ENCODE assay signal across 11 mouse cellular contexts in genomic region chr1:153599302-153600045, GRCm38 (mm10). TPM values are rescaled to one million over a fixed set of nuclear protein-coding genes. Genes with fewer than 3 reads are reported as not detected.
DNase-seq lines count a peak whose midpoint lies in the region; ATAC-seq and TF ChIP-seq lines count a peak whose summit lies in the region.
"Had no signal": no experiment of that assay in that cellular context is flagged by ENCODE, and none has a peak within 500 bp of the region (broad histone marks: within the 10 kb centered on the region; RNA-seq: fewer than 3 reads in every experiment).

No protein-coding gene starts in this region.

- 45% methylated on average over 9 of the region's 9 CpGs for WGBS in forebrain, embryonic 13.5 days
- WGBS in forebrain, embryonic 12.5 days = 55% methylated on average over 9 of the region's 9 CpGs
- WGBS in lung, embryonic 14.5 days = 28% methylated on average over 8 of the region's 9 CpGs
- 12% methylated on average over 8 of the region's 9 CpGs for WGBS in kidney, embryonic 16.5 days

- TF ChIP-seq CTCF in lung, embryonic 14.5 days (IDR thresholded peaks at IDR 0.05; ENCODE audit: low read depth) = no peak

- no peak for ATAC-seq in forebrain, embryonic 13.5 days
- no peak; the same call in 1 of the 2 replicates for ATAC-seq in forebrain, embryonic 12.5 days (ENCODE audit: low FRiP score)
- ATAC-seq in lung, embryonic 14.5 days (ENCODE audit: insufficient read depth) = no peak
- ATAC-seq in kidney, embryonic 16.5 days (ENCODE audit: low FRiP score, low TSS enrichment) = peak; percentile 58; the same call in 1 of the 2 replicates
- no peak for ATAC-seq in erythroid progenitor cell, adult 5-6 weeks (replicated peaks; ENCODE audit: low FRiP score, poor library complexity, severe bottlenecking)

- H3K27ac ChIP-seq in forebrain, embryonic 13.5 days = 0 out of 2 replicates have a peak overlapping the region, but pooled peaks have one; percentile 22
- no peak overlapping the region for H3K27ac ChIP-seq in forebrain, embryonic 12.5 days
- 0 out of 2 replicates have a peak overlapping the region, but pooled peaks have one; percentile 26 for H3K27ac ChIP-seq in lung, embryonic 14.5 days (ENCODE audit: low read depth)
- peak overlapping the region; percentile 60 for H3K27ac ChIP-seq in kidney, embryonic 16.5 days (ENCODE audit: low read length)
- H3K27ac ChIP-seq: embryonic facial prominence, embryonic 13.5 days; liver, embryonic 13.5 days had no signal

- intact Hi-C loops in left cerebral cortex, postnatal 25 days (cut with DNase I) = no loop called here

- H3K9me3 ChIP-seq in forebrain, embryonic 13.5 days (replicated peaks) = no peaks in the 10 kb centered on the region
- H3K9me3 ChIP-seq in forebrain, embryonic 12.5 days = no peaks in the 10 kb centered on the region
- H3K9me3 ChIP-seq in lung, embryonic 14.5 days (ENCODE audit: low read depth, low read length) = no peaks in the 10 kb centered on the region
- no peaks in the 10 kb centered on the region; the same call in 1 of the 2 replicates for H3K9me3 ChIP-seq in kidney, embryonic 16.5 days (ENCODE audit: low read length)
- H3K9me3 ChIP-seq: embryonic facial prominence, embryonic 13.5 days; liver, embryonic 13.5 days had no signal

- no peaks in the 10 kb centered on the region for H3K36me3 ChIP-seq in forebrain, embryonic 13.5 days (ENCODE audit: poor library complexity, severe bottlenecking)
- H3K36me3 ChIP-seq in forebrain, embryonic 12.5 days (replicated peaks) = no peaks in the 10 kb centered on the region
- no peaks in the 10 kb centered on the region for H3K36me3 ChIP-seq in lung, embryonic 14.5 days (ENCODE audit: insufficient read depth)
- no peaks in the 10 kb centered on the region for H3K36me3 ChIP-seq in kidney, embryonic 16.5 days (ENCODE audit: insufficient read depth, low read length)
- H3K36me3 ChIP-seq: embryonic facial prominence, embryonic 13.5 days; liver, embryonic 13.5 days had no signal

- no peak for DNase-seq in lung, embryonic 14.5 days
- no peak for DNase-seq in lung, postnatal 36 days
- DNase-seq in retina, embryonic 14.5 days (ENCODE audit: low spot score) = peak; percentile 22
- DNase-seq in left cerebral cortex, postnatal 25 days (ENCODE audit: low spot score in 2 of 2) = no peak
- DNase-seq: gastrocnemius, postnatal 36 days; liver, embryonic 13.5 days had no signal

- no peak overlapping the region for H3K4me2 ChIP-seq in forebrain, embryonic 13.5 days
- no peak overlapping the region for H3K4me2 ChIP-seq in forebrain, embryonic 12.5 days
- H3K4me2 ChIP-seq in lung, embryonic 14.5 days = no peak overlapping the region
- 0 out of 2 replicates have a peak overlapping the region, but pooled peaks have one; percentile 8 for H3K4me2 ChIP-seq in kidney, embryonic 16.5 days (replicated peaks; ENCODE audit: low read depth, low read length)
- H3K4me2 ChIP-seq: embryonic facial prominence, embryonic 13.5 days; liver, embryonic 13.5 days had no signal

- no peak overlapping the region for H3K9ac ChIP-seq in forebrain, embryonic 13.5 days
- no peak overlapping the region for H3K9ac ChIP-seq in forebrain, embryonic 12.5 days
- no peak overlapping the region for H3K9ac ChIP-seq in lung, embryonic 14.5 days
- no peak overlapping the region for H3K9ac ChIP-seq in kidney, embryonic 16.5 days (replicated peaks; ENCODE audit: low read length)
- H3K9ac ChIP-seq: embryonic facial prominence, embryonic 13.5 days; liver, embryonic 13.5 days had no signal

- H3K4me1 ChIP-seq in forebrain, embryonic 13.5 days = peaks cover 11% of the 10 kb centered on the region; the same call in 1 of the 2 replicates
- H3K4me1 ChIP-seq in forebrain, embryonic 12.5 days = peaks cover 15% of the 10 kb centered on the region
- H3K4me1 ChIP-seq in lung, embryonic 14.5 days (ENCODE audit: insufficient read depth) = no peaks in the 10 kb centered on the region
- peaks cover 16% of the 10 kb centered on the region for H3K4me1 ChIP-seq in kidney, embryonic 16.5 days (ENCODE audit: insufficient read depth, low read length)
- H3K4me1 ChIP-seq: embryonic facial prominence, embryonic 13.5 days; liver, embryonic 13.5 days had no signal

- no peak overlapping the region for H3K4me3 ChIP-seq in forebrain, embryonic 13.5 days
- no peak overlapping the region for H3K4me3 ChIP-seq in forebrain, embryonic 12.5 days (replicated peaks)
- H3K4me3 ChIP-seq in lung, embryonic 14.5 days (ENCODE audit: low read depth, low read length) = no peak overlapping the region
- H3K4me3 ChIP-seq in kidney, embryonic 16.5 days (ENCODE audit: low read length) = no peak overlapping the region
- H3K4me3 ChIP-seq: embryonic facial prominence, embryonic 13.5 days; liver, embryonic 13.5 days had no signal

- no peaks in the 10 kb centered on the region for H3K27me3 ChIP-seq in forebrain, embryonic 13.5 days
- H3K27me3 ChIP-seq in forebrain, embryonic 12.5 days = no peaks in the 10 kb centered on the region
- no peaks in the 10 kb centered on the region for H3K27me3 ChIP-seq in lung, embryonic 14.5 days (ENCODE audit: insufficient read depth, low read length)
- no peaks in the 10 kb centered on the region for H3K27me3 ChIP-seq in kidney, embryonic 16.5 days (ENCODE audit: insufficient read depth, low read length)
- H3K27me3 ChIP-seq: embryonic facial prominence, embryonic 13.5 days; liver, embryonic 13.5 days had no signal

RNA-seq across cellular contexts. Expression of gene Npl, which starts 49.6 kb away (rescaled TPM):
- 6.6 and 7.8 TPM in 2 replicates for polyA plus RNA-seq in forebrain, embryonic 13.5 days (2015; fragmentation: Nextera tagmentation; extraction: Ambion mirVana)
- 10.9 and 11.1 TPM in 2 replicates for polyA plus RNA-seq in forebrain, embryonic 12.5 days (2016; fragmentation: Nextera tagmentation; extraction: Ambion mirVana)
- polyA plus RNA-seq in lung, embryonic 14.5 days (2014; fragmentation: Nextera tagmentation; extraction: Ambion mirVana) = 7.6 and 8.1 TPM in 2 replicates
- 23.9 and 25.2 TPM in 2 replicates for polyA plus RNA-seq in kidney, embryonic 16.5 days (2015; fragmentation: Nextera tagmentation; extraction: Ambion mirVana)
- total RNA-seq in erythroid progenitor cell, adult 5-6 weeks (2015; ENCODE audit: low replicate concordance) = 4.7 and 5.9 TPM in 2 replicates
- 1.7 TPM in 1 of 2 replicates, not detected in the other for total RNA-seq in erythroid progenitor cell, adult 5-6 weeks (2017; ENCODE audit: low replicate concordance)
- 1 to 10 TPM; 5.0 to 5.9 TPM for total RNA-seq in left cerebral cortex, postnatal 25 days (2021)

RNA-seq across cellular contexts. Expression of gene Rgs8, which starts 53.4 kb away (rescaled TPM):
- polyA plus RNA-seq in forebrain, embryonic 13.5 days (2015; fragmentation: Nextera tagmentation; extraction: Ambion mirVana) = 14.6 and 17.7 TPM in 2 replicates
- 24.3 and 25.1 TPM in 2 replicates for polyA plus RNA-seq in forebrain, embryonic 12.5 days (2016; fragmentation: Nextera tagmentation; extraction: Ambion mirVana)
- 0.14 and 0.20 TPM in 2 replicates for polyA plus RNA-seq in lung, embryonic 14.5 days (2014; fragmentation: Nextera tagmentation; extraction: Ambion mirVana)
- 0.16 and 0.31 TPM in 2 replicates for polyA plus RNA-seq in kidney, embryonic 16.5 days (2015; fragmentation: Nextera tagmentation; extraction: Ambion mirVana)
- not detected in 2 replicates for total RNA-seq in erythroid progenitor cell, adult 5-6 weeks (2015; ENCODE audit: low replicate concordance)
- not detected in 2 replicates for total RNA-seq in erythroid progenitor cell, adult 5-6 weeks (2017; ENCODE audit: low replicate concordance)
- total RNA-seq in left cerebral cortex, postnatal 25 days (2021) = 10 to 100 TPM; 55.9 to 77.4 TPM

Comparison
In these comparisons a context has a peak if more than half of its experiments do, and no peak if none do; other contexts are left out.
1. RNA of gene Rgs8, which starts 53.4 kb away (polyA plus RNA-seq): 24.3 to 25.1 TPM in forebrain, embryonic 12.5 days and 14.6 to 17.7 TPM in forebrain, embryonic 13.5 days; 0.16 to 0.31 TPM in kidney, embryonic 16.5 days and 0.14 to 0.20 TPM in lung, embryonic 14.5 days; every median in the first group is over 10 times any median in the second.